Mouse (Mus musculus): Measurements from ENCODE around the gene Megf6. TPM values are rescaled to one million over a fixed set of nuclear protein-coding genes. Genes with fewer than 3 reads are reported as not detected.
A peak's percentile ranks its signal among the peaks of the same experiment; 100 is the strongest.

The Megf6 gene
- polyA plus RNA-seq, 1 experiment from 2014 or later: 8.8 TPM

DNA sequence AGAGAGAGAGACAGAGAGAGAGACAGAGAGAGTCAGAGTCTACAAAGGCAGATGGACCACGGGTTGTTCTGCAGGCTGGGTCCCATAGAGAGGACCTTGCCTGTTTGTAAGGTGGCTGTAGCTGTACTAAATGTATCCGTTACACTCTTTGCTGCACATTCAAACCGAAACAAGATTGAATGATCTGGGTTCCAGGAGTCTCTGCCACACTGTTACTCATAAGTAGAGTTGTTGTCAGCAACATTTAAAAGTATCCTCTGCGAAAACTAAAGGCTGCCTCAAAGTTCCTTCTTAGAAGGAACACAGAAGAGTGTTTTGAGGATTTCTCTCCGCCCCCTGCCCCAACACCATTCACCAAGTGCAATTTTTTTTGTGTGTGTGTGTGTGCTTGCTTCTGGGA lies 33.4 kb upstream of the Megf6 start:
- Histone ChIP-seq H3K4me2 (no peak overlapping the region), H3K27me3 (ENCODE audit: control insufficient read depth, insufficient read depth, low read length) (peaks cover 69% of the 10 kb centered on the region), H3K4me3 (ENCODE audit: low read depth, low read length) (no peak overlapping the region), H3K27ac (ENCODE audit: low read depth, low read length) (no peak overlapping the region), H3K4me1 (ENCODE audit: control insufficient read depth, insufficient read depth, low read length) (peaks cover 6% of the 10 kb centered on the region; the same call in 1 of the 2 replicates), H3K9me3 (replicated peaks; ENCODE audit: control insufficient read depth, low read length) (no peaks in the 10 kb centered on the region), H3K9ac (ENCODE audit: low read depth, low read length) (no peak overlapping the region), H3K36me3 (ENCODE audit: control insufficient read depth, insufficient read depth, low read length) (no peaks in the 10 kb centered on the region)
- 59% methylated on average over 5 of the region's 5 CpGs for WGBS (ENCODE audit: insufficient replicate concordance)
- ATAC-seq (replicated peaks; ENCODE audit: insufficient number of reproducible peaks, low FRiP score, low TSS enrichment): no peak

DNA sequence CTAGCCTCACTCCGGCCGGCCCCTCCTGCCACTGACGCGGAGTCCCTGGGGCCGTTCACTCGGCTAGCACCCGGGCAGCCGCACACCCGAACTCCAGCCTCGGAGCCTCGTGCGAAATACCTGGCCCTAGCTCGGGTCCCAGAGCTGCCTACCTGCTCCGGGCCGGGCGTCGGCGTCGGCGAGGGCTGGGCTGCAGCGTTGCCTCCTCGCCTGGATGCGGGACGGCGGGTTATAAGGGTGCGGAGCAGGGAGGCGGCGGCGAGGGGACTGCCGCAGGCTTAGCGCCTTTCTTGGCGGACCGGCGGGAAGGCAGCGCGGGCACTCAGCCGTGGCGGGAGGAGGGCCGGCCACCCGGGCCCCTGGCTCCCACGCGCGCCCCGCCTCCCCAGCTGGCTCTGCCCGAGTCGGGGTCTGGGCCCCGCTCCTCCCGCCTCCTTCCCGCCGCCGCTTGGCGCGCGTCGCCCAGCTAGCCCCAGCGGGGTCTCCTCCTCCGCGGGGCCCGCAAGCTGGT lies 30.8 kb upstream of the Megf6 start:
- H3K4me2 ChIP-seq: peak overlapping the region; percentile 96
- peak overlapping the region; percentile 39 for H3K4me3 ChIP-seq (ENCODE audit: low read depth, low read length)
- no peak for ATAC-seq (replicated peaks; ENCODE audit: insufficient number of reproducible peaks, low FRiP score, low TSS enrichment)
- H3K4me1 ChIP-seq (ENCODE audit: control insufficient read depth, insufficient read depth, low read length): peaks cover 12% of the 10 kb centered on the region
- no peaks in the 10 kb centered on the region for H3K36me3 ChIP-seq (ENCODE audit: control insufficient read depth, insufficient read depth, low read length)
- H3K27me3 ChIP-seq (ENCODE audit: control insufficient read depth, insufficient read depth, low read length): peaks cover 63% of the 10 kb centered on the region
- under 1% methylated on average over 45 of the region's 59 CpGs for WGBS (ENCODE audit: insufficient replicate concordance)
- H3K9ac ChIP-seq (ENCODE audit: low read depth, low read length): peak overlapping the region; percentile 28; the same call in 1 of the 2 replicates
- no peak overlapping the region for H3K27ac ChIP-seq (ENCODE audit: low read depth, low read length)
- H3K9me3 ChIP-seq (replicated peaks; ENCODE audit: control insufficient read depth, low read length): no peaks in the 10 kb centered on the region

DNA sequence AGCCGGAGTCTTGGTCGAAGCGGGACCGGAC lies 30.5 kb upstream of the Megf6 start, which contains the start of gene Trp73:
TSS of gene Trp73 (minus strand) at position 27 of the 31 bp plus-strand sequence.
- WGBS (ENCODE audit: insufficient replicate concordance): no CpG with 5 or more reads among the region's 4 CpGs
- no peak for ATAC-seq (replicated peaks; ENCODE audit: insufficient number of reproducible peaks, low FRiP score, low TSS enrichment)

DNA sequence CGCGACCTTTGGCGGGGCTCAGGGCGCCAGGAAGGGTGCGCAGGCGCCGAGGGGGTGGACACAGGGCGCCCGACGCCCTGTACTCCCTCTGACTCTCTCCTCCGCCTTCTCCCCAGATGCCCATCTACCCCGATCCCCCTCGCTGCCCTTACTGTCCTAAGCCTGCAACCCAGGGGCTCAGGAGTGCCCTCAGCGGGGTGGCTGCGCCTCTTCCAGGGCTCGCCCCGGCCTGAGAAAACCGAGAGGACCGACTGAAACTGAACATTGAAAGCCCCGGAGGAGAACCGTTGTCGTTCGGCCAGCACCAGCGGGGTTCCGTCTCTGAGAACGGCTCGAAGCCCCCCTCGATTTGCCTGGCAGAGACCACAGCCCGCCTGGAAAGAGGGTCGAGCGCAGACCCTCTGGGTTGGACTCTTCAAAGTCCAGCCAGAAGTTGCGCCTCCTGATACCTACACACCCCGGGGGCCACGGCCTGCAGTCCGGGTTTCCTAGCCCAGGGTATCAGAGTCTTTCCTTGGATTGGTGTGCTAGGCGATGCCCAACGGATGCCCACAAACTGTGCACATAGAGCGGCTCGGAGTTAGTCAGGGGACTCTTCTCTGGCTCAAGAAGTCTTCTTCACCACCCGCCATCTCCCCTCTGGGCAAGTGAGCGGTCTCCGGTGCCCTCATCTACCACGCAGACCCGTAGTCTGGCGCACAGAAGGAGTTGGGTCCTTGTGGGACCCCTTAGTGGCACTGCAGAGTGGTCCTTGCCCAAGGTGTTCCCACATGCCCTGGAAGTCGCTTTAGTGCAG lies 30.1 kb upstream of the Megf6 start:
- Histone ChIP-seq H3K4me3 (ENCODE audit: low read depth, low read length) (peak overlapping the region; percentile 39), H3K36me3 (ENCODE audit: control insufficient read depth, insufficient read depth, low read length) (no peaks in the 10 kb centered on the region), H3K9ac (ENCODE audit: low read depth, low read length) (peak overlapping the region; percentile 28), H3K27me3 (ENCODE audit: control insufficient read depth, insufficient read depth, low read length) (peaks cover 58% of the 10 kb centered on the region), H3K4me1 (ENCODE audit: control insufficient read depth, insufficient read depth, low read length) (peaks cover 12% of the 10 kb centered on the region), H3K9me3 (replicated peaks; ENCODE audit: control insufficient read depth, low read length) (no peaks in the 10 kb centered on the region), H3K4me2 (peak overlapping the region; percentile 96), H3K27ac (ENCODE audit: low read depth, low read length) (no peak overlapping the region)
- 2% methylated on average over 41 of the region's 46 CpGs for WGBS (ENCODE audit: insufficient replicate concordance)
- no peak for ATAC-seq (replicated peaks; ENCODE audit: insufficient number of reproducible peaks, low FRiP score, low TSS enrichment)

More for the DNA sequence above, 30.5 kb upstream of the Megf6 start, which contains the start of gene Trp73:
- Histone ChIP-seq H3K4me2 (peak within 1 kb of the TSS; percentile 96), H3K27ac (ENCODE audit: low read depth, low read length) (no peak within 1 kb of the TSS), H3K36me3 (ENCODE audit: control insufficient read depth, insufficient read depth, low read length) (no peaks in the 10 kb centered on the region), H3K9me3 (replicated peaks; ENCODE audit: control insufficient read depth, low read length) (no peaks in the 10 kb centered on the region), H3K27me3 (ENCODE audit: control insufficient read depth, insufficient read depth, low read length) (peaks cover 61% of the 10 kb centered on the region), H3K9ac (ENCODE audit: low read depth, low read length) (peak within 1 kb of the TSS; percentile 28), H3K4me3 (ENCODE audit: low read depth, low read length) (peak within 1 kb of the TSS; percentile 39), H3K4me1 (ENCODE audit: control insufficient read depth, insufficient read depth, low read length) (peaks cover 12% of the 10 kb centered on the region)

DNA sequence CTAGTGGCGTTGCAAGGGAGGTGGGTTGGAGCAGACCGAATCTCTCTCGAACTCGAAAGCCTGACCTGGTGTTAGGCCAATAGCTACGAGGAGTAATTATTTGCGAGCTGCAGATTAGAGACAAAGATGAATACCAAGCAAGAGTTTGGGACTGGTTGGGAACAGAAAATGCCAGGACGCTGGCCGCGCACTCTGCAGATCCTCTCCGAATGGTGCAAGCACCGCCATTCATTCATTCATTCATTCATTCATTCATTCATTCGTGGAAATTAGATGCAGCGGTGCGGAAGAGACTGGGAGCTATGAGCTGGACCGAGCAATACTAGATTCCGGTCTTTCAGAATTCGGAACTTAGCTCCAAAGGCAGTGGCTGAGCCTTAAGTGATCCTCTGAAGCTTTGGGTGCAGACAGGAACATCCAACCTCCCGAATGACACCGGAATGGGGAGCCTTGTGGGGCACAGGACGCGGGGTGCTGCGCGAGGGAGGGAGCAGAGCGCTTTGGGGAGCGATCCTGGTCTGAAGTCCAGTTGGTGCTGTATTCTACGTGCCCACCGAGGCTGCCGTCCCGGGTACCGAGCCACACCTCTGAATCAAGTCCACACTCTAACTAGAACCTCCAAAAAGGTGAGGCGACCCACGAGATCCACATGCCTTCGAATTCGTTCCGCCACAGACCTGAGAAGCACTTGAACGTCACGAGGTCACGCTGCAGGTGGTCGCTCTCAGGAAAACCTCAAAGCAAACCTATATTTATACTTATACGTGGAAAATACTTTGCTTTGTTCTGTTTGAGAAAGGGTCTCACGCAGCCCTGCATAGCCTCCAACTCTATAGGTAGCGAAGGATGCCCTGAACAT lies 29.3 kb upstream of the Megf6 start:
- Histone ChIP-seq H3K36me3 (ENCODE audit: control insufficient read depth, insufficient read depth, low read length) (no peaks in the 10 kb centered on the region), H3K27me3 (ENCODE audit: control insufficient read depth, insufficient read depth, low read length) (peaks cover 55% of the 10 kb centered on the region), H3K27ac (ENCODE audit: low read depth, low read length) (no peak overlapping the region), H3K9me3 (replicated peaks; ENCODE audit: control insufficient read depth, low read length) (no peaks in the 10 kb centered on the region), H3K4me1 (ENCODE audit: control insufficient read depth, insufficient read depth, low read length) (peaks cover 12% of the 10 kb centered on the region), H3K9ac (ENCODE audit: low read depth, low read length) (no peak overlapping the region), H3K4me3 (ENCODE audit: low read depth, low read length) (peak overlapping the region; percentile 87), H3K4me2 (peak overlapping the region; percentile 96)
- 2% methylated on average over 42 of the region's 42 CpGs for WGBS (ENCODE audit: insufficient replicate concordance)
- ATAC-seq (replicated peaks; ENCODE audit: insufficient number of reproducible peaks, low FRiP score, low TSS enrichment): no peak

DNA sequence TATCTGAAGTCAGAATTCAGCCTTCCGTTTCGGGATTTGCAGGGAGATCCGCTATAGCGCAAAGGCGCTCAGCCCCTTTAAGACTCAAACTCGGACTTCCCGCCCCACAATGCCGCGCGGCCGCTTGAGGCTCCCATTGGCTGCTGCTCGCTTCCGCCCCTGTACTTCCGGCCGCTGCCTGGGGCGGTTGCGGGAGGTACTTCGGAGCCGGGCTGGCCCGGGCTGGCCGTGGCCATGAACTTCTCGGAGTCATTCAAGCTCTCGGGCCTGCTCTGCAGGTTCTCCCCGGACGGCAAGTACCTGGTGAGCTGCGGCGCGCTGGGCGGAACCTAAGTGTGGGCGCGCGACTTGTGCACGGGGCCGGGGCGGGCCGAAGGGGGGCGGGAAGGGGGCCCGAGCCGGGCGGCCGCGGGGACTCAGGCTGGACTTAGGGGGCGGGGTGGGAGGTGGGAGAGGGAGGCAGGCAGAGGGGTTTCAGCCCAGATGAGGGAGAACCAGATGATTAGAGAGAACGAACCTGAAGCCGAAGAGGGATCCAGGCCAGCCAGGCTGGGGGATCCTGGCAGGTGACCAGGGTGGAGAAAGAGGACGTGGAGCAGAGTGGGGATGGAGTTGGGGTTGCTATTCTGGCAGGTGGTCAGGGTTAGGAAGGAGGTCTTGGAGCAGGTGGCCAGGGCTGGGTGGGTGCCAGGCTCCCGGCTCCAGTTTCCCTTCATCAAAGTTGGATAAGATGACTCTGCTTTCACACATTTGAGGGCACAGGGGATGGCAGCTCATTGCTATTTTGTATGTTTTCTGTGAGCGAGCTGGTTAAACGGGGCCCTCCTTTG lies 28.1 kb upstream of the Megf6 start, which contains the start of gene Wrap73:
TSS of gene Wrap73 (plus strand) at position 162 of the 830 bp plus-strand sequence.
- Histone ChIP-seq H3K9me3 (replicated peaks; ENCODE audit: control insufficient read depth, low read length) (no peaks in the 10 kb centered on the region), H3K36me3 (ENCODE audit: control insufficient read depth, insufficient read depth, low read length) (no peaks in the 10 kb centered on the region), H3K9ac (ENCODE audit: low read depth, low read length) (peak within 1 kb of the TSS; percentile 87), H3K4me3 (ENCODE audit: low read depth, low read length) (peak within 1 kb of the TSS; percentile 87), H3K27me3 (ENCODE audit: control insufficient read depth, insufficient read depth, low read length) (peaks cover 44% of the 10 kb centered on the region), H3K4me1 (ENCODE audit: control insufficient read depth, insufficient read depth, low read length) (peaks cover 12% of the 10 kb centered on the region), H3K4me2 (peak within 1 kb of the TSS; percentile 96), H3K27ac (ENCODE audit: low read depth, low read length) (peak within 1 kb of the TSS; percentile 62)
- WGBS (ENCODE audit: insufficient replicate concordance): 2% methylated on average over 46 of the region's 49 CpGs
- ATAC-seq (replicated peaks; ENCODE audit: insufficient number of reproducible peaks, low FRiP score, low TSS enrichment): peak; percentile 91

DNA sequence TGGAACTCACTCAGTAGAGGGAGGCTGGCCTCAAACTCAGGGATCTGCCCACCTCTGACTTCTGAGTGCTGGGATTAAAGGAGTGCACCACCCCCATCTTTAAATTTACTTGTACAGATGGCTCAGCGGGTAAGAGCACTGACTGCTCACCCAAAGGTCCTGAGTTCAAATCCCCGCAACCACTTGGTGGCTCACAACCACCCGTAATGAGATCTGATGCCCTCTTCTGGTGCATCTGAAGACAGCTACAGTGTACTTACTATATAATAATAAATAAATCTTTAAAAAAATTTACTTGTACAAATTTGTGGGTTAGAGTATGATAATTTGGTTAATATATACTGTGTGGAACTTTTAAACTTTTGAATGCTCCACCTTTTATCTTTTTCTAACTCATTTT lies 25.8 kb upstream of the Megf6 start:
- peaks cover 21% of the 10 kb centered on the region for H3K27me3 ChIP-seq (ENCODE audit: control insufficient read depth, insufficient read depth, low read length)
- 81% methylated on average over 3 of the region's 3 CpGs for WGBS (ENCODE audit: insufficient replicate concordance)
- no peak overlapping the region for H3K4me2 ChIP-seq
- peaks cover 5% of the 10 kb centered on the region for H3K36me3 ChIP-seq (ENCODE audit: control insufficient read depth, insufficient read depth, low read length)
- H3K27ac ChIP-seq (ENCODE audit: low read depth, low read length): no peak overlapping the region
- H3K4me3 ChIP-seq (ENCODE audit: low read depth, low read length): no peak overlapping the region
- H3K4me1 ChIP-seq (ENCODE audit: control insufficient read depth, insufficient read depth, low read length): peaks cover 9% of the 10 kb centered on the region
- ATAC-seq (replicated peaks; ENCODE audit: insufficient number of reproducible peaks, low FRiP score, low TSS enrichment): no peak
- no peak overlapping the region for H3K9ac ChIP-seq (ENCODE audit: low read depth, low read length)
- H3K9me3 ChIP-seq (replicated peaks; ENCODE audit: control insufficient read depth, low read length): no peaks in the 10 kb centered on the region

DNA sequence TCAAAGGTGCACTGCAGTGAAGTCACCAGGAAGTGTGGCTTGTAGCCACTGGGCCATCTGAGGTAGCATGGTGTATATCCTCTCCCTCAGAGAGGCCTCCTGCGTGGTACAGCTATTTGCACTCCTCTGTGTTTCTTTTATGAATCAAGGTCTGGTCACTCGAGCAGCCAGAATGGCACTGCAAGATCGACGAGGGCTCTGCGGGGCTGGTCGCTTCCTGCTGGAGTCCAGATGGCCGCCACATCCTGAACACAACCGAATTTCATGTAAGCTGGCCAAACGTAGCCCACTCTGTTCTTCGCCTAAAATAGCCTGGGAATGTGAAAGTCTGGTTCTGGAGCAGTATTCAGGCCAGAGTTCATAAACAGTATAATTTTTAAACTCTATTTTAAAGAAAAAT lies 24.2 kb upstream of the Megf6 start:
- no peak overlapping the region for H3K4me3 ChIP-seq (ENCODE audit: low read depth, low read length)
- H3K9me3 ChIP-seq (replicated peaks; ENCODE audit: control insufficient read depth, low read length): no peaks in the 10 kb centered on the region
- no peak overlapping the region for H3K27ac ChIP-seq (ENCODE audit: low read depth, low read length)
- H3K9ac ChIP-seq (ENCODE audit: low read depth, low read length): no peak overlapping the region
- H3K4me1 ChIP-seq (ENCODE audit: control insufficient read depth, insufficient read depth, low read length): peaks cover 9% of the 10 kb centered on the region
- no peak overlapping the region for H3K4me2 ChIP-seq
- peaks cover 5% of the 10 kb centered on the region for H3K36me3 ChIP-seq (ENCODE audit: control insufficient read depth, insufficient read depth, low read length)
- ATAC-seq (replicated peaks; ENCODE audit: insufficient number of reproducible peaks, low FRiP score, low TSS enrichment): no peak
- peaks cover 5% of the 10 kb centered on the region for H3K27me3 ChIP-seq (ENCODE audit: control insufficient read depth, insufficient read depth, low read length)
- WGBS (ENCODE audit: insufficient replicate concordance): 87% methylated on average over 10 of the region's 10 CpGs

Measured in heart, embryonic 11.5 days (tissue).